Mouse (Mus musculus): ENCODE results near the gene Rpl26. TPM values are rescaled to one million over a fixed set of nuclear protein-coding genes. Genes with fewer than 3 reads are reported as not detected.
A peak's percentile ranks its signal among the peaks of the same experiment; 100 is the strongest.

The Rpl26 gene
- polyA plus RNA-seq, 1 experiment from 2014 or later = 457 TPM

GRCm38 (mm10) chr11:68862260-68862659, 39.1 kb upstream of the Rpl26 start:
- Histone ChIP-seq H3K9me3 (replicated peaks; ENCODE audit: control insufficient read depth, low read length) (no peaks in the 10 kb centered on the region), H3K27me3 (ENCODE audit: control insufficient read depth, insufficient read depth, low read depth, low read length) (no peaks in the 10 kb centered on the region), H3K36me3 (ENCODE audit: control insufficient read depth, insufficient read depth) (no peaks in the 10 kb centered on the region), H3K4me1 (ENCODE audit: control insufficient read depth, low read depth, low read length) (no peaks in the 10 kb centered on the region; the same call in 1 of the 2 replicates), H3K4me3 (ENCODE audit: low read depth, low read length) (no peak overlapping the region), H3K4me2 (ENCODE audit: low read depth, low read length) (no peak overlapping the region), H3K27ac (ENCODE audit: low read length) (no peak overlapping the region), H3K9ac (ENCODE audit: low read depth, low read length) (no peak overlapping the region)
- no peak for ATAC-seq (ENCODE audit: low read depth)
- 55% methylated on average over 2 of the region's 2 CpGs for WGBS (ENCODE audit: insufficient replicate concordance)

- no peak for ATAC-seq (ENCODE audit: low read depth)
- no peak overlapping the region for H3K4me3 ChIP-seq (ENCODE audit: low read depth, low read length)
- H3K9me3 ChIP-seq (replicated peaks; ENCODE audit: control insufficient read depth, low read length) = no peaks in the 10 kb centered on the region
- no peak overlapping the region for H3K4me2 ChIP-seq (ENCODE audit: low read depth, low read length)
- H3K27me3 ChIP-seq (ENCODE audit: control insufficient read depth, insufficient read depth, low read depth, low read length) = no peaks in the 10 kb centered on the region
- H3K36me3 ChIP-seq (ENCODE audit: control insufficient read depth, insufficient read depth) = no peaks in the 10 kb centered on the region
- no peak overlapping the region for H3K9ac ChIP-seq (ENCODE audit: low read depth, low read length)
- peaks cover 4% of the 10 kb centered on the region for H3K4me1 ChIP-seq (ENCODE audit: control insufficient read depth, low read depth, low read length)
- 14% methylated on average over 4 of the region's 4 CpGs for WGBS (ENCODE audit: insufficient replicate concordance)
- H3K27ac ChIP-seq (ENCODE audit: low read length) = peak overlapping the region; percentile 45; the same call in 1 of the 2 replicates
These were observed 37.7 kb upstream of the Rpl26 start for GRCm38 (mm10) chr11:68863631-68864091.

DNA sequence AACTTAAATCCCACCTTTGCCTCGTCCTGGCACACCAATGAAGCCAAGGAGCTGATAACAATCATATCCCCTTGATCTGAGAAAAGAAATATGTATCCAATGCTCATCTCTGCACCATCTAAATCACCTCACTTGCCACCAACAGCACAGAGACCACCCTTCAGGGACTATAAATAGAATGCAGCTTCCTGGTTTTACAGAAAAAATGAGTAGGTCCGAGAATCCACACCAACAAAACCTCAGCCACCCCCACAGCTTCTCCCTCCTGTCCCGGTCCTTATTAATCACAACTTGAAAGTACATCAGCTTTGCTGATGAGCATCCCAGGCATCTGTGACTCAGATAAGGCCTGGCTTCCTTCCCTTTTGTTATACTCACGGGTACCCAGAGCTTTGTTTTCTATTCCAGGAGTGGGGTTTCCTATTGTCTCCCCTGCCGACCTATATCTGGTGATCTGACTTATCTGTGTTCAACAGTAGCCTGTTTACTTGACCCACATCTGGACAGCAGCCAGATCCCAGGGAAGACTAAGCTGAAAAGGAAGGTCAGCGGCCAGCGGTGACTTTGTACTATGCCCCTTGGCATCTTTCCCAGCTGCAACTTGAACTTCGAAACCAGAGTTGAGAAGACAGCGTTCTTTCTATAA, 36.7 kb upstream of the Rpl26 start:
- ATAC-seq (ENCODE audit: low read depth) = peak; percentile 86
- Histone ChIP-seq H3K36me3 (ENCODE audit: control insufficient read depth, insufficient read depth) (no peaks in the 10 kb centered on the region), H3K9me3 (replicated peaks; ENCODE audit: control insufficient read depth, low read length) (no peaks in the 10 kb centered on the region), H3K4me1 (ENCODE audit: control insufficient read depth, low read depth, low read length) (peaks cover 4% of the 10 kb centered on the region), H3K4me3 (ENCODE audit: low read depth, low read length) (no peak overlapping the region), H3K27me3 (ENCODE audit: control insufficient read depth, insufficient read depth, low read depth, low read length) (no peaks in the 10 kb centered on the region), H3K9ac (ENCODE audit: low read depth, low read length) (no peak overlapping the region), H3K27ac (ENCODE audit: low read length) (0 out of 2 replicates have a peak overlapping the region, but pooled peaks have one; percentile 20), H3K4me2 (ENCODE audit: low read depth, low read length) (no peak overlapping the region)
- 11% methylated on average over 9 of the region's 9 CpGs for WGBS (ENCODE audit: insufficient replicate concordance)

DNA sequence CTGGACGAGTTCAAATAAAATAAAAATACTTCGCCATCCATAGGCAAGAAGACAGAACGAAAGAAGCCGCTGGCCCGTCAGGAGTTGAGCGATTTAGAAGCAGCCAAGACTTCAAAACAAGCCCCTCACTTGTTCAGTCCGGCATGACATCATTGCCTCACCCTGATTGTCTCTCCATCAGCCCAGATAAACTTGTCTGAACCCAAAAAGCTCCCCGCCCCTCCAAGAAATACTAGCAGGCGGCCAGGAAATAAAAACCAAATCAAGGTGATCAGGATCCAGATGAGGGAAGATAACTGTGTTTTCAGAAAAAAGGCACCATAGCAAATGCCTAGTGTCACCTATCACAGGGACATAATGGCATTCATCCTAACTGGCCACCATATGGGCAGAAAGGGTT, 30.1 kb upstream of the Rpl26 start:
- H3K27me3 ChIP-seq (ENCODE audit: control insufficient read depth, insufficient read depth, low read depth, low read length) = no peaks in the 10 kb centered on the region
- no peak overlapping the region for H3K27ac ChIP-seq (ENCODE audit: low read length)
- ATAC-seq (ENCODE audit: low read depth) = no peak
- 0 out of 2 replicates have a peak overlapping the region, but pooled peaks have one; percentile 11 for H3K4me3 ChIP-seq (ENCODE audit: low read depth, low read length)
- H3K4me2 ChIP-seq (ENCODE audit: low read depth, low read length) = 0 out of 2 replicates have a peak overlapping the region, but pooled peaks have one; percentile 10
- peaks cover 4% of the 10 kb centered on the region for H3K4me1 ChIP-seq (ENCODE audit: control insufficient read depth, low read depth, low read length)
- WGBS (ENCODE audit: insufficient replicate concordance) = 68% methylated on average over 9 of the region's 9 CpGs
- no peaks in the 10 kb centered on the region for H3K9me3 ChIP-seq (replicated peaks; ENCODE audit: control insufficient read depth, low read length)
- H3K9ac ChIP-seq (ENCODE audit: low read depth, low read length) = no peak overlapping the region
- H3K36me3 ChIP-seq (ENCODE audit: control insufficient read depth, insufficient read depth) = no peaks in the 10 kb centered on the region

GRCm38 (mm10) chr11:68871748-68872147, 29.6 kb upstream of the Rpl26 start, which contains the start of gene Ndel1:
Ndel1 (minus strand) TSS chr11:68871858.
- Histone ChIP-seq H3K9ac (ENCODE audit: low read depth, low read length) (no peak within 1 kb of the TSS), H3K4me1 (ENCODE audit: control insufficient read depth, low read depth, low read length) (peaks cover 4% of the 10 kb centered on the region), H3K4me3 (ENCODE audit: low read depth, low read length) (0 out of 2 replicates have a peak within 1 kb of the TSS, but pooled peaks have one; percentile 11), H3K27ac (ENCODE audit: low read length) (peak within 1 kb of the TSS; percentile 14), H3K4me2 (ENCODE audit: low read depth, low read length) (0 out of 2 replicates have a peak within 1 kb of the TSS, but pooled peaks have one; percentile 10), H3K9me3 (replicated peaks; ENCODE audit: control insufficient read depth, low read length) (no peaks in the 10 kb centered on the region), H3K36me3 (ENCODE audit: control insufficient read depth, insufficient read depth) (no peaks in the 10 kb centered on the region), H3K27me3 (ENCODE audit: control insufficient read depth, insufficient read depth, low read depth, low read length) (no peaks in the 10 kb centered on the region)
- ATAC-seq (ENCODE audit: low read depth) = no peak; the same call in 1 of the 2 replicates
- WGBS (ENCODE audit: insufficient replicate concordance) = 24% methylated on average over 6 of the region's 6 CpGs

DNA sequence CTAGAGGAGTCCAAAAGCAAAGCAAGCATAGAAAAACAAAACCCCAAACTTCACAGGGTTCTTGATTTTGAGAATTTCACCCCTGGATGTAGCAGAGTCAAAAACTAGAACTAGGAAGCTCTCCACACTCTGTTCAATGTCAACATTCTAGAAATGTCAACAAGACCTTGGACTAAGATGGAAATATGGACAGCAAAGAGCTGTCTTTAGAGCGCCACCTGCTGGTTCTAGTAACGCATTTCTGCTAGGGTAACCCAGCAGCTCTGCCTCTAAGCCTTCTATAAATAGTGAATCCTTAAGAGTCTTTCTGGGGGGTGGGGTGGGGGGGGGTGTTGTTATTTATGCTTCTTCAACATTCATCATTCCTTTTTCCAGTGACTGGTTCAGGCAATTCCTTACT, 26.5 kb upstream of the Rpl26 start:
- no peaks in the 10 kb centered on the region for H3K36me3 ChIP-seq (ENCODE audit: control insufficient read depth, insufficient read depth)
- H3K27ac ChIP-seq (ENCODE audit: low read length) = no peak overlapping the region
- no peak overlapping the region for H3K4me3 ChIP-seq (ENCODE audit: low read depth, low read length)
- H3K9ac ChIP-seq (ENCODE audit: low read depth, low read length) = no peak overlapping the region
- H3K27me3 ChIP-seq (ENCODE audit: control insufficient read depth, insufficient read depth, low read depth, low read length) = no peaks in the 10 kb centered on the region
- no peaks in the 10 kb centered on the region for H3K9me3 ChIP-seq (replicated peaks; ENCODE audit: control insufficient read depth, low read length)
- ATAC-seq (ENCODE audit: low read depth) = peak; percentile 55; the same call in 1 of the 2 replicates
- 0% methylated on average over 2 of the region's 2 CpGs for WGBS (ENCODE audit: insufficient replicate concordance)
- H3K4me2 ChIP-seq (ENCODE audit: low read depth, low read length) = no peak overlapping the region
- peaks cover 4% of the 10 kb centered on the region; the same call in 1 of the 2 replicates for H3K4me1 ChIP-seq (ENCODE audit: control insufficient read depth, low read depth, low read length)

DNA sequence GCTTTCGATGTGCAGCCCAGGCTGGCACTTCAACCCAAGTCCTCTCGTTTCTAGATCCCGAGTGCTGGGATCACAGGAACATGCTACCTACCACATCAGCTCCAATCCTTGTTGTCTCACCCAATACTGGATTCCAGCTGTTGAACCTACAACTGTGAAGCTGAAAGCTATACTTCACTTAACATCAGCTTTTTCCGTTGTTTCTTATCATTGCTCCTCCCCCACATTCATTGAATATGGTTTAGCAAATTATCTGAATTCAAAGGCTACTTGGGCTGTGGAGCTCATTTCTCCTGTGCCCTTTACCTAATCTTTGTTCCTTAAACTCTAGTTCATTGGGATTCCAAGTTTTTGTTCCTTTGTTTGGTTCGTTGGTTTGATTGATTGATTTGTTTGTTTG, 22.6 kb upstream of the Rpl26 start:
- Histone ChIP-seq H3K27me3 (ENCODE audit: control insufficient read depth, insufficient read depth, low read depth, low read length) (no peaks in the 10 kb centered on the region), H3K4me2 (ENCODE audit: low read depth, low read length) (no peak overlapping the region), H3K36me3 (ENCODE audit: control insufficient read depth, insufficient read depth) (no peaks in the 10 kb centered on the region), H3K27ac (ENCODE audit: low read length) (no peak overlapping the region), H3K4me1 (ENCODE audit: control insufficient read depth, low read depth, low read length) (peaks cover 11% of the 10 kb centered on the region), H3K4me3 (ENCODE audit: low read depth, low read length) (no peak overlapping the region), H3K9ac (ENCODE audit: low read depth, low read length) (no peak overlapping the region), H3K9me3 (replicated peaks; ENCODE audit: control insufficient read depth, low read length) (no peaks in the 10 kb centered on the region)
- 57% methylated on average over 5 of the region's 5 CpGs for WGBS (ENCODE audit: insufficient replicate concordance)
- no peak for ATAC-seq (ENCODE audit: low read depth)

DNA sequence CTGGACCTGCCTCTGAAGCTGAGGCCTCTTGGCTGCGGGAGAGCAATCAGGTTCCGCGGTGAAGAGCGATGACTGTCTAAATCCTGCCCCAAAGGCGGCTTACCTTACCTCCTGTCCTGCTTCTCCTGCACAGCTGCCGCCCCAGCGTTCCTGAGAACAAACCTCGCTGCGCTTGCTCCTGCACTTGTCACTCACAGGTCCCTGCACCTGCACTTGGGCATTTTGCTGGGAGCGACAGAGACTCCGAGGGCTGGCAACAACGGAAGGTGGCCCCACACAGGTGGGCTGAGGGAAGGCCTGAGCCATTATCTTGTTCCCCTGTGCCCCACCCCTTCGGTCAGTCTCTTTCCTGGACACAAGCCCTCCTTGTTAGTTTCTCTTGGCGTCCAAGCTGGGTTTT, 19.3 kb upstream of the Rpl26 start:
- Histone ChIP-seq H3K4me2 (ENCODE audit: low read depth, low read length) (no peak overlapping the region), H3K9ac (ENCODE audit: low read depth, low read length) (no peak overlapping the region), H3K9me3 (replicated peaks; ENCODE audit: control insufficient read depth, low read length) (no peaks in the 10 kb centered on the region), H3K27ac (ENCODE audit: low read length) (no peak overlapping the region), H3K4me1 (ENCODE audit: control insufficient read depth, low read depth, low read length) (peaks cover 24% of the 10 kb centered on the region), H3K4me3 (ENCODE audit: low read depth, low read length) (no peak overlapping the region), H3K36me3 (ENCODE audit: control insufficient read depth, insufficient read depth) (no peaks in the 10 kb centered on the region), H3K27me3 (ENCODE audit: control insufficient read depth, insufficient read depth, low read depth, low read length) (no peaks in the 10 kb centered on the region)
- no peak for ATAC-seq (ENCODE audit: low read depth)
- 49% methylated on average over 14 of the region's 14 CpGs for WGBS (ENCODE audit: insufficient replicate concordance)

GRCm38 (mm10) chr11:68883843-68884242, 17.5 kb upstream of the Rpl26 start:
- Histone ChIP-seq H3K9me3 (replicated peaks; ENCODE audit: control insufficient read depth, low read length) (no peaks in the 10 kb centered on the region), H3K27me3 (ENCODE audit: control insufficient read depth, insufficient read depth, low read depth, low read length) (no peaks in the 10 kb centered on the region), H3K27ac (ENCODE audit: low read length) (peak overlapping the region; percentile 41; the same call in 1 of the 2 replicates), H3K9ac (ENCODE audit: low read depth, low read length) (0 out of 2 replicates have a peak overlapping the region, but pooled peaks have one; percentile 26), H3K4me2 (ENCODE audit: low read depth, low read length) (peak overlapping the region; percentile 56), H3K4me3 (ENCODE audit: low read depth, low read length) (no peak overlapping the region), H3K4me1 (ENCODE audit: control insufficient read depth, low read depth, low read length) (peaks cover 20% of the 10 kb centered on the region), H3K36me3 (ENCODE audit: control insufficient read depth, insufficient read depth) (no peaks in the 10 kb centered on the region)
- WGBS (ENCODE audit: insufficient replicate concordance) = 52% methylated on average over 2 of the region's 2 CpGs
- no peak for ATAC-seq (ENCODE audit: low read depth)

Measured in liver, embryonic 16.5 days (tissue).